Mouse (Mus musculus): ENCODE results near the gene Creld2. TPM values are rescaled to one million over a fixed set of nuclear protein-coding genes. Genes with fewer than 3 reads are reported as not detected.

The Creld2 gene
- total RNA-seq, 2 experiments from 2014 or later: 21.4 to 26.5 TPM

DNA sequence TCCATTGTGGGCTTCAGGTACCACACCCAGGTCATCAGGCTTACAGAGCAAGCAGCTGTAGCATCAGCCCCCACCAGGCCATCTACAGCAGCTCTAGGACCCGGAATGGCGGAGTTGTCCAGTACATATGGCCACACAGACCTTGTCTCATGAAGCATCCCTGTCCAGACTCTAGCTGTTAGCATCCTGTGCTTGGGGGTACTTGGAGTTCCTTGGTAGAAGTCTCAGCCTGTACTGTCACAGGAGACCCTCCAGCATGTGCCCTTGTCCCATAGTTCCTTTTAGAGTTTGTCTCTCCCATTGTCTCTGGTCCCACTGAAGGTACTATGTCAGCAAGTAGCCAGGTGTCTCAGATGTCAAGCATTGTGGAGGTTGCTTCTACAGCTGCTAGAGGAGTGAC is 30.2 kb downstream of the Creld2 start:
- no peak for DNase-seq (ENCODE audit: low spot score in 2 of 2)
- Histone ChIP-seq H3K27ac (peak overlapping the region; percentile 91), H3K4me3 (no peak overlapping the region)
- no peak for TF ChIP-seq CTCF (conservative IDR thresholded peaks at IDR 0.05)

DNA sequence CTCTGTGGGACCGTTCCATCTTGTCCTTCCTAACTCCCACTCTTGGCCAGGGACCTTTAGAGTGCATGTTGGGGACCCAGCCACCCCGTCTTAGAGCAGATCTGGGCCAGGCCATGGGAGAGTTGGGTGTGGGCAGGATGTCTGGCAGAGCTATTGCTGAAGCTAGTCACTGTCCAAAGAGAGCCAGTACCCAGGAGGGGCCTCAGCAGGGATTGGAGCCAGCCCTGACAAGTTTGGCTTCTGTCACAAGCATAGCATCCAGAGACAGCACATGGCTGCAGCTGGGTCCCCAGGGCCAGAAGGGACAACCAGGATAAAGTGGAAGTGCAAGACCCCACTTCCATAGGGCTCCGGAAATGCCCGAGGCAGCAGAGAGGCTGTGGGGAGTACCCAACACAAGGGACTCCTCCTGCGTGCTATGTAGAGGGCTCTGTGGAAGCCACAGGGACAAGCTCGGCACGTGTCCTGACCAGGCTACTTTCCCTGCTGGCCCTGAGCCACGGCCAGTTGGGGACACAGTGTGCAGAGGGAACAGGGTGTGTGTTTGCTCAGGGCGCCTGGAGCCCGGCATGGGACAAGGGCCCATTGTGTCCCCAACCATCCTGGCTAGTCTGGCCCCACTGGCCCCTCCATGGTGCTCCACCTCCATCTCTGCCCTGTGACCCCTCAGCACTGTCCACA is 30.8 kb downstream of the Creld2 start:
- H3K27ac ChIP-seq: peak overlapping the region; percentile 91
- no peak overlapping the region for H3K4me3 ChIP-seq
- peak; percentile 77 to 82 for DNase-seq (ENCODE audit: low spot score in 2 of 2)
- no peak for TF ChIP-seq CTCF (conservative IDR thresholded peaks at IDR 0.05)

DNA sequence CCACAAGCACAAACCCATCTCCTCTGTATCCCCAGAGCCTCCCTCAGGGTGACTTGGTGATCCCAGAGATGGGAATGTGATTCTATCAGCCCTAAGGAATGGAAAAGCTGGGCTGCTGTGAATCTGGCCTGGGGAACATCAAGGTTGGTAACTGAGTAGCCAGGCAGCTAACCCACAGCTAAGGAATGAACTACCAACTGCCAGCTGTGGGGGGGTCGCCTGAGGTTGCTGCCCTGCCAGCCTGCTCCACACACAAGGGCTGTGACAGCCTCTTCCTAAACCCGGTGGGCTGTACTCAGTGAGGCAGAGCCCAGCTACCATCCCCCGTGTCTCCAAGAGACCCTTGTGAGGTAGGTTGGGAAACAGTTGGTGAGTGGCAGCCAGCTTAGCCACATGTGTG is 31.6 kb downstream of the Creld2 start:
- Histone ChIP-seq H3K4me3 (no peak overlapping the region), H3K27ac (peak overlapping the region; percentile 91)
- no peak for TF ChIP-seq CTCF (conservative IDR thresholded peaks at IDR 0.05)
- DNase-seq (ENCODE audit: low spot score in 2 of 2): no peak

DNA sequence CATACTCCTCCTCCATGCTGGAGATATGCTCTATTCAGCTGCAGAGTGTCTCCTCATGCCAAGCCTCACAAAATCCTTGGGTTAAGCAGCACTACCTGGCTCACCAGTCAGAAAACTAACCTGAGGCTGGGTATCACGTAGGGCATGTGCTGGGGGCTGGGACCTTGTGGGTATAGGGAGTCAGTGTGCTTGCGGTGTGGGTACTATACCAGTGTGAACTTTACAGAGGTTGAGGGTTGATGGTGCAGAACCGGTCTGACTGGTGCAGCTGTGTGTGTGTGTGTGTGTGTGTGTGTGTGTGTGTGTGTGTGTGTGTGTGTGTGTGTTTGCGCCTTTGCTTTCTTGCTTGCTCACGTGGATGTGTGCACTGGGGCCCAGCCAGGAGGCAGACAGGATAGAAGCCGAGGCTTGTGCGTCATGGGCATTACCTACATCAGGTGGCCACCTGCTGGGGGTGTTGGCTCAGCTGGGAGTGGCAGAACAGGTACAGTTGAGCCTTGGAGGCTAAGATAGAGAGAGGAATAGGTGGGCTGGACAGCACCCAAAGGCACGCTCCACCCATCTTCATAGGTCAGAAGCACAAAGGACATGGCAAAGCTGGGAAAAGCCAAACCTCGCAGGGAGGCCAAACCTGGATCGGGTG is 32.2 kb downstream of the Creld2 start:
- H3K27ac ChIP-seq: peak overlapping the region; percentile 91; the same call in 1 of the 2 replicates
- TF ChIP-seq CTCF (conservative IDR thresholded peaks at IDR 0.05): no peak
- no peak for DNase-seq (ENCODE audit: low spot score in 2 of 2)
- H3K4me3 ChIP-seq: no peak overlapping the region

DNA sequence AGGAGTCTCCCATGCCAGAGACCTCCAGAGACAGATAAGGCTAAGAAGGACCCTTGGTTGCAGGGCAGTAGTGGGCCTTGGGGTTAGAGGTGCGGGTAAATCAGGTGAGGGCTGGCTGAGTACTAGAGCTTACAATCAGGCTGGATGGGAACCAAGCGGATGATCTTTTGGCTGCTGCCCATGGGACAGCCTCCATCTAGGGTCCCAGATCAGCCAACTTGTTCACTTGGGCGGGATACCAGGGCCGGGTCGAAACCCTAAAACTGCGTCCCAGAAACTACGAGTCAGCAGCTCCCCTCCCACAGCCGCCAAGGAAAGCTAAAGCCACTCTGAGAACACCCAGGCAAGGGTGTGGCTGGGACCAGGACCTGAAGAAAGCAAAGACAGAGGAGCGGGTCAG is 33.7 kb downstream of the Creld2 start:
- peak overlapping the region; percentile 62; the same call in 1 of the 2 replicates for H3K27ac ChIP-seq
- H3K4me3 ChIP-seq: no peak overlapping the region
- TF ChIP-seq CTCF (conservative IDR thresholded peaks at IDR 0.05): no peak

DNA sequence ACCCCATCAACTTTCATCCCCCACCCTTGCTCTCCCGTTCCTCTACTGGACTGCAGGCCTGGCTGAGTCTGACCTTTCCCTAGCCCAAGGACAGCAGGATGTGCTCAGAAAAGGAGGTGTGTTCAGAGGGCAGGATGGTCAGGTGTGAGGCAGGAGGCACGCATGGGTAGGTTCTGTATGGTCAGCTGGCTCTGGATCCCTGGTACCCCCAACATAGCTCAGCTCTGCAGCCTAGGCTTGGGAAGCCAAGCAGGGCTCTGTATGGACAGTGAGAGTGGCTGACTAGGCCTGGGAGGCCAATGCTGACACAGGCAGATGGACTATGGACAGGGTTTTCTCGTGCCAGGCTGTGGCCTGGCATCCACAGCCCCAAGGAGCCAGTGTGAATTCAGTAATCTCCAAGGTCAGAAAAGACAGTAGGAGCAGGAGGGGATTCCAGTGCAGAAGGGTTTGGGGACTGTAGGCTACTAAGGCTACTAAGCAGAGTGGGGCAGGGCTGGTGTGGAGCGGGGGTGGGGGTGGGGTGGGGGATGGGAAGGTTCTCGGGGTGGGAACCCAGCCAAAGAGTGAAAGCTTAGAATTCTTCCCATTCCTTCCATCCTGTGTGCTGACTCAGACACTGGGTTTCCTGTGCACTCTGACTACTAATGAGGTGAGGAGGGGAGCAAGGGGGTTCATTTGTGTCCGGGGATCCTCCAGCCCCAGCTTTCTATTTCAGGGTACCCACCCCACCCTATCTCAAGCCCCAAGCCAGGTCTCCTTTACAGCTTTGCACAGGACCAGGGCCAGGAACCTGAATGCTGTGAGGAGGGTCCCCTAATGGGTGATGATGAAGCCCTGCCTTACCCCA is 34.9 kb downstream of the Creld2 start:
- no peak overlapping the region for H3K4me3 ChIP-seq
- no peak for DNase-seq (ENCODE audit: low spot score in 2 of 2)
- no peak for TF ChIP-seq CTCF (conservative IDR thresholded peaks at IDR 0.05)
- H3K27ac ChIP-seq: peak overlapping the region; percentile 62; the same call in 1 of the 2 replicates

More for the DNA sequence above, 33.7 kb downstream of the Creld2 start:
- no peak for DNase-seq (ENCODE audit: low spot score in 2 of 2)

DNA sequence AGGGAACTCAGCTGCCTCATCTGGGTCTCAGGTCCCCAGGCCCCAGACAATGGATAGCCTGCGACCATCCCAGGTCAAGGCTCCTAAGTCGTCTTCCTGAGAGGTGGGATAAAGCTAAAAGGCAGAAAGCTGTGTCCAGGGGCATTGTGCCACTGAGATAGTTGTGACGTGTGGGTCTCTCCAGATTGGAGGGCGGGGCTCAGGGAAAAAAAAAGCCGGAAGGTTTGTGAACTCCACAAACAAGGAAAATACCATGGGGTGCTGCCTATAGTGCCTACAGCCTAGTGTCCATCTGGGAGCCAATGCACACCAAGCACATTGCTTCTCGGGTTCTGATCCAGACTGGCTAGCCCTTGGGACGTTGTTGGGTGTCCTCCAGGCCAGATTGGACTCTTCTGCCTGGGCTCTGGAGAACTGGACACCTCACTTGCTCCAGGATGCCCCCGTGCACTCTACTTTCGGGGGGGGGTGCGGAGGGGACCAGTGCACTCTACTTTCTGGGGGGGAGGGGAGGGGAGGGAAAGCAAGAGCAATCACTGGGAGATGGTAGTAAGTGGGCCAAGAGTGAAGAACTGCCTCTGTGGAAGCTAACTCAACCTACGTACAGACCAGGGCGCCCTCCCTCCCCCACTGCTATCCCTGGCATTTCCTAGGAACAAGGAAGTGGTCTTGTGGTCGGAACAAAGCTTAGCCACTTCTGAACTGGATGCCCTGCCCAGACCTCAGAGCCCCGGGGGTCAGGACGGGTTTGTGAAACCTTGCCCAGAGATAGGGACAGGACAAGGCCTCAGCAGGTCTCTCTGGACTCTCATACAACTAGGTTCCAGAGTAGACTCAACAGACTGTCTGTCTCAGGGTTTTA is 35.8 kb downstream of the Creld2 start:
- TF ChIP-seq CTCF (conservative IDR thresholded peaks at IDR 0.05): no peak
- no peak overlapping the region for H3K4me3 ChIP-seq
- H3K27ac ChIP-seq: peak overlapping the region; percentile 0; the same call in 1 of the 2 replicates
- no peak for DNase-seq (ENCODE audit: low spot score in 2 of 2)

DNA sequence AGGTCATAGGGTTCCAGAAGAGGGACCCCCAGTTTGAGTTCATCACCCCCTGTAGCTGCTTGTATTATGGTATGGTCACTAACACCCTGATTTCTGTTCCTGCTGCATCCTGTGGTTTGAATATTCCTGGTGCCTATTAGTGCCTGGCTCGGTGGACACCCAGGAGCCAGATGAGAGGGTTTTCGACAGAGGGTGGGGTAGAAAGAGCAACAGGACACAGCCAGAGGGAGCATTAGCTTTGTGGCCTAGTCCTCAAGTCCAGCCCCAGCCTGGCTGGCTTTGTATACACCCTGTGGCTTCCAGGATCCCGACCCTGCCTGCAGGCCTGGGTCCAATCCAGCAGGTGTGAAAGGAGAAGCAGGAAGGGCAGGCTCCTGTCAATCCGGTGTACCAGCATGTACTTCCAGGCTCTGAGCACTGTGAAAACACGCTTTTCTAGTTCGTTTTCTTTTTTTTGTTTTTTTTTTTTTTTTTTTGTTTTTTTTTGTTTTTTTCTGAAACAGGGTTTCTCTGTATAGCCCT is 36.5 kb downstream of the Creld2 start:
- TF ChIP-seq CTCF (conservative IDR thresholded peaks at IDR 0.05): no peak
- peak overlapping the region; percentile 28; the same call in 1 of the 2 replicates for H3K27ac ChIP-seq
- no peak overlapping the region for H3K4me3 ChIP-seq
- DNase-seq (ENCODE audit: low spot score in 2 of 2): no peak

DNA sequence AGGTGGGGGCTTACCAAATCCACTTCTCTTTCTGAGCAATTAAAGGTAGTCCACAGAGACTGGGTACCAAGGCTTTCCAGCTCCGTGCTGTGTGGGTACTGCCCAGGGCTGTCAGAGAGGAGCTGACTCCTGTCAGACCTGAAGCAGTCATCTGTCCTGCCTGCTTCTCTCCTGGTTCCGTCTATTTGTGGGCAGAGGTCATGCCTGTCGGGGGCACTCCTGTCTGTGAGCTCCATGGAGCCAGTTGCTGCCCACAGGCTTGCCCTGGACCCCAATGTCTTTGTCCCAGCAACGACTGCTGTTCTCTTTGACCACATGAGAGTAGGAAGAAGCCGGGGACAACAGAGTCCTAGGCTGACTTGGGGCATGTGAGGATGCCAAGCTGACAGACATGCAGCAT is 37.2 kb downstream of the Creld2 start:
- no peak for TF ChIP-seq CTCF (conservative IDR thresholded peaks at IDR 0.05)
- no peak for DNase-seq (ENCODE audit: low spot score in 2 of 2)
- no peak overlapping the region for H3K4me3 ChIP-seq
- no peak overlapping the region for H3K27ac ChIP-seq

DNA sequence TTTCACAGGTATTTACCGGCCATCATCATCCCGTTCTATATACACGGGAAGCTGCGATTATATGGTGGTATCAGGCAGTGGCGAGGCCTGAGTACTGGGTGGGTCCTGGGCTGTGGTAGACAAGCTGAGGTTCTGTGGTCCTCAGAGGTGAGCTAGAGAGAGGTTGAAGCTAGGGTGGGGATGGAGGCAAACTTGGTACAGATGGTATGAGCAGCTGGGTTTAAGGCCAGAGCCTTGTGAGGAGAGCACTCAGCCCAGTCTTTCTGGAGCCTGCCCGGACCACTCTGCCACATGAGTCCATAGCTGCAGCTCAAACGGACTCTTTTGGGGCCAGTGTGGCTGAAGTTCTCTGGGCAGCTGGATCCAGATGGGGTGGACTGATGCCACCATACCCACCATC is 37.9 kb downstream of the Creld2 start:
- Histone ChIP-seq H3K4me3 (no peak overlapping the region), H3K27ac (peak overlapping the region; percentile 71)
- no peak for TF ChIP-seq CTCF (conservative IDR thresholded peaks at IDR 0.05)
- DNase-seq (ENCODE audit: low spot score in 2 of 2): no peak

DNA sequence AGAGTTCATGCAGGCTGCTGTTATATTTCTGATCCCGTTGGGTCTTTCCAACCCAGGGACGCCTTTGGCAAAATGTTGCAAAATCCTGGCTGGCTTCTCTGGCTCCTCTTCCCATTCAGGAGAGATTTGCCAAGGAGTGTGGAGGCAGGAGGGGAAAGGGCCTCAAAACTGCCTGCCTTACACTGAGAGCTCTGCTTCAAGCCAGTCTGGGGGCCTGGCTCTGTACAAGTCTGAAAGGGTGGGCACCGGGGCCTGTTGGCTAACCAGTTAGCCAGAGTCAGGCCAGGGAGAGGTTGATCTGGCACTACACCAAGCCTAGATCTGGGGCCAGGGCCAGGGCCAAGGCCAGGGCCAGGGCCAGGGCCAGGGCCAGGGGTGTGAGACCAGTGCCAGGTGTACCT is 38.7 kb downstream of the Creld2 start:
- DNase-seq (ENCODE audit: low spot score in 2 of 2): no peak
- Histone ChIP-seq H3K4me3 (no peak overlapping the region), H3K27ac (peak overlapping the region; percentile 71)
- no peak for TF ChIP-seq CTCF (conservative IDR thresholded peaks at IDR 0.05)

DNA sequence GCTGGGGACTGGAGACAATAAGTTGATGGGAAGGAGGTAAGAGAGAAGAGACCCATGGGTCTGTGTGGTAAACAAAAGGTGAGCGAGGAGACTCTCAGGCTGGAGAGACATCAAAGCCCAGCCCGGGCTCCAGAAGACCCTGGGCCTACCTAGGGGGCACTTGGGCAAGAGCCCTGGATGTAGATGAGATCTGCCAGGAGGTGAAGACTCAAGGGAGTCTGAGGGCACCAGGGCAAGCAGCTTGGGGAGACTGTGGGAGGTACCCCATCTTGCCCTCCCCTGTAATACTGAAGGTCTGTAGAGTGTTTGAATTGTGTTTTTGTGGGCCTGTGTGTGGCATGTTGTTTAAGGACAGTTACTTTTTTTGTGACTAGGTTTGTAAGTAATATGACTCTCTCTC is 39.3 kb downstream of the Creld2 start:
- Histone ChIP-seq H3K27ac (peak overlapping the region; percentile 71), H3K4me3 (no peak overlapping the region)
- DNase-seq (ENCODE audit: low spot score in 2 of 2): no peak
- TF ChIP-seq CTCF (conservative IDR thresholded peaks at IDR 0.05): no peak

All from layer of hippocampus, adult 2 months (tissue).